Mouse (Mus musculus): ENCODE data around the gene Ankrd65. TPM values are rescaled to one million over a fixed set of nuclear protein-coding genes. Genes with fewer than 3 reads are reported as not detected.

Gene Ankrd65
- total and polyA plus RNA-seq, 3 experiments, result not detected

DNA sequence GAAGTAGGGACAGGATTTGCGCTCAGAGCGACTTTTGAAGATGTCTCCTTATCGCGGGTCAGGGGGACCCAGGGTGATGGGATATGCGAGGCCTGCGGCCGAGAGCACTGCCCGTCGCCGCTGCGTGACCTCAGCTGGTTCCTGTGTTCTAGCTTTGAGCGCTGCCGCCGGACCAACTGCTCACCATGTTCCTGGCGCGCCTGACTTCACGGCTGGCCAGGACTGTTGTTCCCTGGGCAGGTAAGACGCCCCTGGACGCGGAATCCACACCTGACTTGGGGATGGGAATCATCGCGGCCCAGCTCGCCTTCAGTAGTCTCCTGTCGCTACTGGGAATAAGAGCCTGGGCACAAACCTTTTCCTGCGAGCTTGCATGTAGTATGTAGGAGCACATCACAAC is 41.6 kb downstream of the Ankrd65 start:
- dilution Hi-C loops (cut with MboI; ENCODE audit: extremely low pct_ligation_motif_present, extremely low pct_unique_long_range_greater_than_20kb, low sequenced_read_pairs), result no loop called here

GRCm38 (mm10) chr4:155832321-155832720 is 42.1 kb downstream of the Ankrd65 start:
- no peak overlapping the region for H3K27ac ChIP-seq (ENCODE audit: insufficient read depth, low read depth)

More for the DNA sequence above, 41.6 kb downstream of the Ankrd65 start:
- Histone ChIP-seq H3K27ac (ENCODE audit: insufficient read depth, low read depth) (peak overlapping the region; percentile 48), H3K4me1 (ENCODE audit: control insufficient read depth in 1 of 2, insufficient read depth in 2 of 2) (peaks cover 7 to 29% of the 10 kb centered on the region in 2 experiments), H3K9ac (ENCODE audit: insufficient read depth, low read depth) (peak overlapping the region; percentile 83), H3K4me2 (ENCODE audit: insufficient read depth, low read depth, poor library complexity, severe bottlenecking) (peak overlapping the region; percentile 52; the same call in 1 of the 2 replicates), H3K4me3 (replicated peaks in 1 of 3; ENCODE audit: low read depth in 2 of 3, low read length in 2 of 3, poor library complexity in 1 of 3) (peak overlapping the region; percentile 80 to 90 (median 88)), H3K36me3 (replicated peaks in 1 of 2; ENCODE audit: control insufficient read depth in 1 of 2, insufficient read depth in 1 of 2, low read length in 1 of 2) (peaks cover 9 to 50% of the 10 kb centered on the region in 2 experiments), H3K79me2 (replicated peaks; ENCODE audit: control insufficient read depth, extremely low read depth, insufficient read depth, poor library complexity, severe bottlenecking) (peaks cover 20% of the 10 kb centered on the region), H3K27me3 (replicated peaks) (no peaks in the 10 kb centered on the region), H3K9me3 (replicated peaks; ENCODE audit: low read length) (no peaks in the 10 kb centered on the region)
- DNase-seq (ENCODE audit: extremely low read depth), result no peak
- TF ChIP-seq USF2 (conservative IDR thresholded peaks at IDR 0.05; ENCODE audit: low read depth, low read length), result no peak
- TF ChIP-seq ZMIZ1 (IDR thresholded peaks at IDR 0.05; ENCODE audit: low read depth, low read length), result no peak
- in situ Hi-C loops (cut with MboI; ENCODE audit: low pct_ligation_motif_present, low pct_unique_long_range_greater_than_20kb, low sequenced_read_pairs), result loop anchor here (10.0 kb wide), 1 partner anchor 113 kb away; the partner anchor contains the start of gene Ube2j2

GRCm38 (mm10) chr4:155833234-155833633 is 43.0 kb downstream of the Ankrd65 start:
- no peak overlapping the region for H3K4me2 ChIP-seq (ENCODE audit: insufficient read depth, low read depth, poor library complexity, severe bottlenecking)
- TF ChIP-seq KAT2A (IDR thresholded peaks at IDR 0.05; ENCODE audit: insufficient replicate concordance, low read length), result no peak
- no peak for TF ChIP-seq TCF12 (IDR thresholded peaks at IDR 0.05; ENCODE audit: low read depth, low read length)
- no peak for TF ChIP-seq IRF4 (IDR thresholded peaks at IDR 0.05; ENCODE audit: low read depth, low read length)
- TF ChIP-seq MAX (IDR thresholded peaks at IDR 0.05; ENCODE audit: low read length), result no peak
- no peak for TF ChIP-seq JUND (conservative IDR thresholded peaks at IDR 0.05; ENCODE audit: low read depth, low read length)
- no peak for TF ChIP-seq MEF2A (IDR thresholded peaks at IDR 0.05; ENCODE audit: borderline replicate concordance, low read depth, low read length)
- TF ChIP-seq ELF1 (IDR thresholded peaks at IDR 0.05; ENCODE audit: low read depth, low read length), result no peak
- no peak for TF ChIP-seq JUN (IDR thresholded peaks at IDR 0.05; ENCODE audit: insufficient read depth, low read depth, low read length)
- no peak for TF ChIP-seq ZKSCAN1 (IDR thresholded peaks at IDR 0.05; ENCODE audit: borderline replicate concordance, low read depth, low read length)
- TF ChIP-seq E2F4 (IDR thresholded peaks at IDR 0.05; ENCODE audit: insufficient replicate concordance, low read depth, low read length), result no peak
- TF ChIP-seq ETS1 (conservative IDR thresholded peaks at IDR 0.05; ENCODE audit: low read depth, low read length), result no peak
- no peak for TF ChIP-seq RCOR1 (conservative IDR thresholded peaks at IDR 0.05; ENCODE audit: low read depth, low read length)
- peaks cover 6 to 39% of the 10 kb centered on the region in 2 experiments for H3K36me3 ChIP-seq (replicated peaks in 1 of 2; ENCODE audit: control insufficient read depth in 1 of 2, insufficient read depth in 1 of 2, low read length in 1 of 2)
- dilution Hi-C loops (cut with MboI; ENCODE audit: extremely low pct_ligation_motif_present, extremely low pct_unique_long_range_greater_than_20kb, low sequenced_read_pairs), result no loop called here
- H3K27ac ChIP-seq (ENCODE audit: insufficient read depth, low read depth), result peak overlapping the region; percentile 3; the same call in 1 of the 2 replicates
- no peaks in the 10 kb centered on the region for H3K9me3 ChIP-seq (replicated peaks; ENCODE audit: low read length)
- H3K4me1 ChIP-seq (ENCODE audit: control insufficient read depth in 1 of 2, insufficient read depth in 2 of 2), result peaks cover 7 to 32% of the 10 kb centered on the region in 2 experiments
- no peak overlapping the region; the same call in 1 of the 2 replicates for H3K9ac ChIP-seq (ENCODE audit: insufficient read depth, low read depth)
- no peak for DNase-seq (ENCODE audit: extremely low read depth)
- no peaks in the 10 kb centered on the region for H3K27me3 ChIP-seq (replicated peaks)
- H3K79me2 ChIP-seq (replicated peaks; ENCODE audit: control insufficient read depth, extremely low read depth, insufficient read depth, poor library complexity, severe bottlenecking), result peaks cover 20% of the 10 kb centered on the region
- in situ Hi-C loops (cut with MboI; ENCODE audit: low pct_ligation_motif_present, low pct_unique_long_range_greater_than_20kb, low sequenced_read_pairs), result loop anchor here (10.0 kb wide), 1 partner anchor 112 kb away; the partner anchor contains the start of gene Ube2j2
- H3K4me3 ChIP-seq (replicated peaks in 1 of 3; ENCODE audit: low read depth in 2 of 3, low read length in 2 of 3, poor library complexity in 1 of 3), result no peak overlapping the region

More at GRCm38 (mm10) chr4:155832321-155832720, 42.1 kb downstream of the Ankrd65 start:
- H3K27me3 ChIP-seq (replicated peaks), result no peaks in the 10 kb centered on the region
- in situ Hi-C loops (cut with MboI; ENCODE audit: low pct_ligation_motif_present, low pct_unique_long_range_greater_than_20kb, low sequenced_read_pairs), result loop anchor here (10.0 kb wide), 1 partner anchor 112 kb away; the partner anchor contains the start of gene Ube2j2
- peak overlapping the region; percentile 52 for H3K4me2 ChIP-seq (ENCODE audit: insufficient read depth, low read depth, poor library complexity, severe bottlenecking)
- peak overlapping the region; percentile 83 for H3K9ac ChIP-seq (ENCODE audit: insufficient read depth, low read depth)
- no peak for TF ChIP-seq POLR2A (IDR thresholded peaks at IDR 0.05; ENCODE audit: low read depth, low read length)
- TF ChIP-seq KAT2A (IDR thresholded peaks at IDR 0.05; ENCODE audit: insufficient replicate concordance, low read length), result no peak
- TF ChIP-seq RCOR1 (conservative IDR thresholded peaks at IDR 0.05; ENCODE audit: low read depth, low read length), result no peak
- no peak for TF ChIP-seq SIN3A (IDR thresholded peaks at IDR 0.05; ENCODE audit: low read length)
- no peak for TF ChIP-seq RAD21 (IDR thresholded peaks at IDR 0.05; ENCODE audit: low read depth, low read length)
- no peak for TF ChIP-seq NELFE (IDR thresholded peaks at IDR 0.05; ENCODE audit: low read depth, low read length)
- TF ChIP-seq MAFK (IDR thresholded peaks at IDR 0.05; ENCODE audit: insufficient replicate concordance, low read length), result no peak
- no peak for TF ChIP-seq MYC (IDR thresholded peaks at IDR 0.05; ENCODE audit: low read depth, low read length)
- TF ChIP-seq NRF1 (IDR thresholded peaks at IDR 0.05; ENCODE audit: low read depth, low read length), result no peak
- TF ChIP-seq SMC3 (IDR thresholded peaks at IDR 0.05; ENCODE audit: low read depth, low read length), result no peak
- TF ChIP-seq JUND (conservative IDR thresholded peaks at IDR 0.05; ENCODE audit: low read depth, low read length), result no peak
- no peak for TF ChIP-seq BHLHE40 (IDR thresholded peaks at IDR 0.05; ENCODE audit: low read depth, low read length)
- TF ChIP-seq USF2 (conservative IDR thresholded peaks at IDR 0.05; ENCODE audit: low read depth, low read length), result no peak
- TF ChIP-seq JUN (IDR thresholded peaks at IDR 0.05; ENCODE audit: insufficient read depth, low read depth, low read length), result no peak
- TF ChIP-seq E2F4 (IDR thresholded peaks at IDR 0.05; ENCODE audit: insufficient replicate concordance, low read depth, low read length), result no peak
- TF ChIP-seq ZMIZ1 (IDR thresholded peaks at IDR 0.05; ENCODE audit: low read depth, low read length), result no peak
- no peak for TF ChIP-seq POLR2AphosphoS2 (IDR thresholded peaks at IDR 0.05; ENCODE audit: low read depth, low read length)
- no peak for TF ChIP-seq ZC3H11A (IDR thresholded peaks at IDR 0.05; ENCODE audit: low read depth, low read length)
- no peak for TF ChIP-seq MAX (IDR thresholded peaks at IDR 0.05; ENCODE audit: low read length)
- H3K79me2 ChIP-seq (replicated peaks; ENCODE audit: control insufficient read depth, extremely low read depth, insufficient read depth, poor library complexity, severe bottlenecking), result peaks cover 20% of the 10 kb centered on the region
- DNase-seq (ENCODE audit: extremely low read depth), result no peak
- peaks cover 6 to 45% of the 10 kb centered on the region in 2 experiments for H3K36me3 ChIP-seq (replicated peaks in 1 of 2; ENCODE audit: control insufficient read depth in 1 of 2, insufficient read depth in 1 of 2, low read length in 1 of 2)
- dilution Hi-C loops (cut with MboI; ENCODE audit: extremely low pct_ligation_motif_present, extremely low pct_unique_long_range_greater_than_20kb, low sequenced_read_pairs), result no loop called here
- H3K4me3 ChIP-seq (replicated peaks in 1 of 3; ENCODE audit: low read depth in 2 of 3, low read length in 2 of 3, poor library complexity in 1 of 3), result peak overlapping the region; percentile 80 to 90 (median 88)
- peaks cover 7 to 29% of the 10 kb centered on the region in 2 experiments for H3K4me1 ChIP-seq (ENCODE audit: control insufficient read depth in 1 of 2, insufficient read depth in 2 of 2)
- no peaks in the 10 kb centered on the region for H3K9me3 ChIP-seq (replicated peaks; ENCODE audit: low read length)
